Mouse (Mus musculus): ENCODE data around the gene Slc26a3. TPM values are rescaled to one million over a fixed set of nuclear protein-coding genes. Genes with fewer than 3 reads are reported as not detected.

The Slc26a3 gene
- total RNA-seq, 2 experiments from 2014 or later = not detected

DNA sequence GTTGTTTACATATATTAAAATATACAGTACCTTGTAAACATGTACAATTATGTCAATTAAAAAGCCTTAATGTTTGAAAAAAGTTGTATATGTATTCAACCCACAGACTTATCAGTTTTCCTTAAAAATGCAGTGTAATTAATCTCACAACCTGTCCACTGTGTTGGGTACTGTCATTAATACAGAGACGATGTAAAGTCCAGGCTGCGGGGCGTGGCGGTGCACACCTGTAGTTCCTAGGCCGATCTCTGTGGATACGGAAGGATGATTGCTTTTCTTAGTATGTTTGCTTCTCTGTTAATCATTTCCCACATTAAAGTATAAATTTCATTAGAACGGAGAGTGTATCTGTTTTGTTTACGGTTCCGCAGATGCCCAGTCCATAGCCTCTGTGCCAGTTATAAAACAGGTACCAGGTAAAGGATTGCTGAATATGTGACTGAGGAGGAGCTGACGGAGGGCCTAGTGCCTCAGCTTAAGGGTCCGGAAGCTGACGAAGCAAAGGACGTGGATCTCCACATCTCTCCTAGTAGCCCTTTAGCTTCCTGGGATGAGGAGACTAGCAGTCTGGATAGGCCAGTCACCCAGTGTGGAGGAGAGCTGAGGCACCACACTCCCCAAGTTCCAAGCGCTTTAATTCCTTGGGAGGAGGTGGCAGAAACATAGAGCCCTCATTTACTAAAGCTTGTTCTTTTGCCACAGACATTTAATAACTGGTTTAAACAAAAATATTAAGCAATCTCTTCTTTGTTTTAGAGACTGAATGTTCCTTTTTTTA, 122.2 kb downstream of the Slc26a3 start:
- ATAC-seq (replicated peaks; ENCODE audit: poor library complexity) = no peak

DNA sequence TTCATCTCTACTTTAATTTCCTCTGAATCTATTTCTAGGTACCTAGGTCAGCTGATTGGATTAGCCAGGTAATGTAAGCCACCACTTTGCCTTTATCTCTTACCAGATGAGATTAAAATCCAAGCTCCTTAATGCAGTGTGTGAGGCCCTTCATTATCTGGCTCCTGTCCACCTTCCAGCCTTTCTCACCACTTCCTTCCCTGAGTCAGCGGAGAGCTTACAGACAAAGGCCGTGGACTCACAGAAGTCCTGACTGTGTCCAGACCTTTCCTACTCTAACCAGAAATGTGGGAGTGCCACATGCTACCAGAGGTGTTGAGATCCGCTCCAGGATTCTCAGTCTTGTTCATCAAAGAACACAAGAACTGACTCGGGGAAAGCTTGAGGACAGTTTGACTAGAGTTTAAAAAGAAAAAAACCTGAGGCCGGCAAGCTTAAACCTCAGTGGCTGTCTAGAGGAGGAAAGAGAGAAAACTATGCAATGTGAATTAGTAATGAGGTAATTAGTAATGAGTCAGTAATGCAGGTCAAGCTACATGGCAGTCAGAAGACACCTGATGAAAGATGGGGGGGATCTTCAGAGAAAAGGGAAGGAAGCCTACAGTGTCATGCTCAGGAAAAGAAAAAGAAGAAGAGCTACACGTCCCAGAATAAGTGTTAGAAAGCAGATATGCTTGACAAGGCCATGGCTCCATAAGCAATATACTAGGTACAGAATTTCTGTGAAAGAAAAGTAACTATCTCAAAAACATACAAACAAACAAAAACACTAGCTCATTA, 123.2 kb downstream of the Slc26a3 start:
- ATAC-seq (replicated peaks; ENCODE audit: poor library complexity) = peak; percentile 66

DNA sequence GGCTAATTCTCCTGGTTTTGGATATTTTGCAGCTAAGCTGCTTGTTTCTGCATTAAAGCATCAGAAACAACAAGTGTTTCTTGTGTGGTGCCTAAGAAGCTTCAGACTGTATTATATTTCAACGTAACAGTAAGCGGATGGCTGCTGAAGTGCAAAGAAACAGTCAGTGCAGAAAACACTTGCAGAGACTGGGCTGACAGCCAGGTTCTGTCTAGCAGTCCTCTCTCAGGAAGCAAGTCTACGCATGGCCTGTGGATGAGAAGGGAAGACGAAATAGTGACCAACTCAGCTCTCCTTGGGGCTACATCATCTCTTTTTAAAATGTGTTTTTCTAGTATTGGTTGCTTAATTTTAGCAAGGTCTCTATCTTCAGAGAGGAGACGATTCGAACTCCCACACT, 129.4 kb downstream of the Slc26a3 start:
- ATAC-seq (replicated peaks; ENCODE audit: poor library complexity) = no peak

DNA sequence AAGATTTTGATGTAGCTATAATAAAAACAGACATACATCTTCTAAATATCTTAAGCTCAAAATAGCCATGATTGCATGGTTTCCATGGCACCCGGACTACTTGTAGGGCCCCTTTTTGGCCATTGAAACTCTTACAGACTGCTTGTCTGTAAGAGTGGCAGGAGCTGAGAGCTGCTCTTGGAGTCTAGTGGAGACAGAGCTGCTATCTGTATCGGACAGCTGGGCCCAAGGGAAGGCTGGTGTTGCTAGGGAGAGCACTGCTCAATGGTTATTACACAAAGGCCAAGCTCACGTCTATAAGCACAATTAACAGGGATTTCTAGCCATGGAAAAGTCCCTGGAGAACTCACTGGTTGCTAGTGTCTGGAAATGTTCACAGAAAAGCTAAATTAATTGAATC, 130.7 kb downstream of the Slc26a3 start:
- ATAC-seq (replicated peaks; ENCODE audit: poor library complexity) = no peak

Other genes starting within 250 kb of the Slc26a3 start
- gene Gm6993, start 150.1 kb upstream of the Slc26a3 start, total RNA-seq (2015) = not detected in 2 replicates
- gene Gm6993, start 150.1 kb upstream of the Slc26a3 start, total RNA-seq (2017) = not detected in 2 replicates
- 0.07 TPM in 1 of 2 replicates, not detected in the other for gene Lamb1, start 125.6 kb upstream of the Slc26a3 start, total RNA-seq (2015)
- gene Lamb1, start 125.6 kb upstream of the Slc26a3 start, total RNA-seq (2017) = not detected in 2 replicates
- 105 and 114 TPM in 2 replicates for gene Dld, start 39.4 kb upstream of the Slc26a3 start, total RNA-seq (2015)
- 129 and 149 TPM in 2 replicates for gene Dld, start 39.4 kb upstream of the Slc26a3 start, total RNA-seq (2017)
- 48.2 and 52.8 TPM in 2 replicates for gene Cbll1, start 108.7 kb downstream of the Slc26a3 start, total RNA-seq (2015)
- gene Cbll1, start 108.7 kb downstream of the Slc26a3 start, total RNA-seq (2017) = 6.4 and 7.5 TPM in 2 replicates
- not detected in 2 replicates for gene Slc26a4, start 169.1 kb downstream of the Slc26a3 start, total RNA-seq (2015)
- not detected in 2 replicates for gene Slc26a4, start 169.1 kb downstream of the Slc26a3 start, total RNA-seq (2017)
- 126 and 137 TPM in 2 replicates for gene Bcap29, start 243.8 kb downstream of the Slc26a3 start, total RNA-seq (2015)
- gene Bcap29, start 243.8 kb downstream of the Slc26a3 start, total RNA-seq (2017) = 47.5 and 56.2 TPM in 2 replicates

Measured in megakaryocyte progenitor cell, adult 5-6 weeks (primary cell).